Mouse (Mus musculus): ENCODE measurements at regions not wholly inside any gene's neighbourhood (a gene's known extent, or its start where the extent isn't known, plus 50 kb on each side); places are given as distances from the start of the nearest gene placed in this dataset.

DNA sequence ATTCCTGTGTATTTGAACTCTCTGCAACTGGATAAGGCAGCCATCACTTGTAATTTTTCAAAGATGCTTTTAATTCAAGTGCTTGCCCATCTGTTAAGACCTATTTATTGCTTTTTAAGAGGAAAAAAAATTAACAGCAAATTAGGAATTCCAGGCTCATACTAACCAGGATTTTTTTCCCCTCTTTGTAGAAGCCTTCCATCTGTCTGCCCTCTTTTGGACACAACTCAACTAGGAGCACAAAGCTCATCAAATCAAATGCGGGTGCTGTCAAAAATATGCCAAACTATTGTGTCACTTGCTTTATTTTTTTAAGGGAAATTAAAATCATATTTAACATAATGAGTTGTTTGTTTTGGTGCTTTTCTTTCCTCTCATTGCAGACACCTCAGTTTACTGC lies 55.6 kb upstream of the Gm6657 start:
- Histone ChIP-seq H3K9me3 (replicated peaks; ENCODE audit: control insufficient read depth, low read length) (no peaks in the 10 kb centered on the region), H3K27me3 (ENCODE audit: control insufficient read depth, insufficient read depth, low read depth, low read length) (no peaks in the 10 kb centered on the region), H3K4me1 (ENCODE audit: control insufficient read depth, low read depth, low read length) (no peaks in the 10 kb centered on the region), H3K27ac (ENCODE audit: low read length) (no peak overlapping the region), H3K4me2 (ENCODE audit: low read depth, low read length) (no peak overlapping the region), H3K36me3 (ENCODE audit: control insufficient read depth, insufficient read depth) (no peaks in the 10 kb centered on the region), H3K9ac (ENCODE audit: low read depth, low read length) (no peak overlapping the region), H3K4me3 (ENCODE audit: low read depth, low read length) (no peak overlapping the region)
- 68% methylated on average over 1 of the region's 1 CpGs for WGBS (ENCODE audit: insufficient replicate concordance)
- ATAC-seq (ENCODE audit: low read depth) = no peak
